Mouse (Mus musculus): ENCODE measurements around the gene Znrf4.

Znrf4 gene

GRCm38 (mm10) chr17:56512310-56512709 lies at the start of gene Znrf4:
Znrf4 (minus strand) TSS chr17:56512431.
- DNase-seq: no peak

- DNase-seq: no peak
Measured at GRCm38 (mm10) chr17:56561866-56562265, 49.6 kb upstream of the Znrf4 start.

- no peak for DNase-seq
Measured at GRCm38 (mm10) chr17:56560131-56560530, 47.9 kb upstream of the Znrf4 start.

- no peak for DNase-seq
Measured at GRCm38 (mm10) chr17:56559386-56559785, 47.2 kb upstream of the Znrf4 start.

GRCm38 (mm10) chr17:56558448-56558847 lies 46.2 kb upstream of the Znrf4 start:
- DNase-seq: peak; percentile 64 to 75

GRCm38 (mm10) chr17:56554122-56554551 lies 41.9 kb upstream of the Znrf4 start, which contains the start of gene Gm20219:
Gm20219 (minus strand) TSS chr17:56554387.
- peak; percentile 66 to 84 for DNase-seq

GRCm38 (mm10) chr17:56552781-56553363 lies 40.6 kb upstream of the Znrf4 start:
- DNase-seq: peak; percentile 57 to 80

GRCm38 (mm10) chr17:56551841-56552581 lies 39.8 kb upstream of the Znrf4 start:
- DNase-seq: peak in 1 of 2 experiments; percentile 17

- DNase-seq: peak in 1 of 2 experiments; percentile 51
Measured at GRCm38 (mm10) chr17:56550784-56551475, 38.7 kb upstream of the Znrf4 start.

- DNase-seq: peak in 1 of 2 experiments; percentile 8
Measured at GRCm38 (mm10) chr17:56548605-56549105, 36.4 kb upstream of the Znrf4 start.

- peak in 1 of 2 experiments; percentile 13 for DNase-seq
Measured at GRCm38 (mm10) chr17:56547846-56548604, 35.8 kb upstream of the Znrf4 start.

- peak in 1 of 2 experiments; percentile 13 for DNase-seq
Measured at GRCm38 (mm10) chr17:56547116-56547845, 35.0 kb upstream of the Znrf4 start.

GRCm38 (mm10) chr17:56546576-56546975 lies 34.3 kb upstream of the Znrf4 start:
- DNase-seq: peak in 1 of 2 experiments; percentile 11

- DNase-seq: peak in 1 of 2 experiments; percentile 14
Measured at GRCm38 (mm10) chr17:56545945-56546344, 33.7 kb upstream of the Znrf4 start.

GRCm38 (mm10) chr17:56544699-56545387 lies 32.6 kb upstream of the Znrf4 start:
- peak in 1 of 2 experiments; percentile 11 for DNase-seq

- DNase-seq: peak in 1 of 2 experiments; percentile 5
Measured at GRCm38 (mm10) chr17:56543684-56544224, 31.5 kb upstream of the Znrf4 start.

GRCm38 (mm10) chr17:56542736-56543135 lies 30.5 kb upstream of the Znrf4 start:
- DNase-seq: peak in 1 of 2 experiments; percentile 11

GRCm38 (mm10) chr17:56540562-56540975 lies 28.3 kb upstream of the Znrf4 start:
- peak in 1 of 2 experiments; percentile 23 for DNase-seq

- DNase-seq: peak in 1 of 2 experiments; percentile 36
Measured at GRCm38 (mm10) chr17:56537912-56538311, 25.7 kb upstream of the Znrf4 start.

GRCm38 (mm10) chr17:56536874-56537273 lies 24.6 kb upstream of the Znrf4 start:
- peak in 1 of 2 experiments; percentile 4 for DNase-seq

GRCm38 (mm10) chr17:56536192-56536591 lies 24.0 kb upstream of the Znrf4 start:
- peak in 1 of 2 experiments; percentile 14 for DNase-seq

Data from lung, postnatal 4 days (tissue).